Mouse (Mus musculus) heart, postnatal 14 days (tissue): ENCODE data around the gene Trdn. TPM values are rescaled to one million over a fixed set of nuclear protein-coding genes. Genes with fewer than 3 reads are reported as not detected.

Experiments
- DNase-seq, 2 experiments: peaks; one replicate each; pipeline ENCODE4 v3.0.0; 2021 to 2022
- intact Hi-C: fragments of 180-260 bp; cut with DNase I; formaldehyde crosslinking; loops from one replicate; pipeline ENCODE4 v1.15.1; 2025
- long read RNA-seq, 2 experiments: library from polyadenylated mRNA; stranded (forward); transcript quantifications; one replicate each; pipeline ENCODE4 v2.0.0; 2021
- total RNA-seq, 2 experiments: library from RNA; stranded (reverse); gene quantifications; 2 replicates each; pipeline ENCODE4 v1.2.3; 2021

Trdn gene
- total RNA-seq = 100 to 1,000 TPM; 328 to 341 TPM
- long read RNA-seq, experiment 1, full-length matches to known transcripts = 322 of 445 reads
- long read RNA-seq, experiment 1, partial matches to known transcripts = 43 of 445 reads
- long read RNA-seq, experiment 1, other reads (novel, unspliced or antisense) = 80 of 445 reads
- long read RNA-seq, experiment 2, full-length matches to known transcripts = 348 of 457 reads
- long read RNA-seq, experiment 2, partial matches to known transcripts = 42 of 457 reads
- long read RNA-seq, experiment 2, other reads (novel, unspliced or antisense) = 67 of 457 reads

DNA sequence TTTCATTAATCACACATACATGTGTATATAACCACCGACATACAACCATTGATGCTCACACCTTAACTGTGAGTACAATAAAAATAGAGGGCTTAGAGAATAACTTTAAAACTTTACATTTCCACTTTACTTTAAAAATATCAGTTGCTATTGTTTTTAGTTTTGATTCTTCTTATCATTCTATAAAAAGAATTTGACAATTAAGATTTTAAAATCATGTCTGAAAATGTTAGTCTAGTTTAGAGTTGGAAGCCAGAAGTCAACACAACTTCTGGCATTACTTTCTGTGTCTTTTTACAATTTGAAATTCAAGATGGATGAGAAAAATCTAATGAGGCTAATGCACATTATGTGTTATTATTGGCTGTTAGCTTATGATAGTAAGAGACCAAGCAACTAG, at the start of gene Trdn:
Gene Trdn (plus strand): TSS at position 301 of the 400 bp plus-strand sequence.
- DNase-seq = no peak
- intact Hi-C loops = no loop called here

GRCm38 (mm10) chr10:33060771-33061170, 19.6 kb upstream of the Trdn start:
- no peak for DNase-seq
- intact Hi-C loops = no loop called here

DNA sequence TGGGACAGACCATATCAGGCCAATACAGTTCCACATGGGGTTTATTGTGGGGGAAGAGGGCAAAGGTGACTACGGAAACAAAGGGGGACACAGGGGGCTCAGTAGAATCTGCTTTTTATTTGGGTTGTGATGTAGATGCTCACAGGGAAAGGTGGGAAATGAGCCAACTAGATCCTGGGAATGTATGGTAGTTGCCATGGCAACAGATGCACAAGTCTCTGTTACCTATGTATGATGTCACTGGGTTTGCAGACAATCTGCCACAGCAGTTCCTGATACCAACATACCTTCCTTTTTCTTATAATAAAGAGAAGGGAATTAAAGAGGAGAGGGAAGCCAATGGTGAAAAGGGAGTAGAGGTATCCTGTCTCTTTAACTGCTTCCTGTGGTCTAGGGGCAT, 14.8 kb upstream of the Trdn start:
- no peak for DNase-seq

DNA sequence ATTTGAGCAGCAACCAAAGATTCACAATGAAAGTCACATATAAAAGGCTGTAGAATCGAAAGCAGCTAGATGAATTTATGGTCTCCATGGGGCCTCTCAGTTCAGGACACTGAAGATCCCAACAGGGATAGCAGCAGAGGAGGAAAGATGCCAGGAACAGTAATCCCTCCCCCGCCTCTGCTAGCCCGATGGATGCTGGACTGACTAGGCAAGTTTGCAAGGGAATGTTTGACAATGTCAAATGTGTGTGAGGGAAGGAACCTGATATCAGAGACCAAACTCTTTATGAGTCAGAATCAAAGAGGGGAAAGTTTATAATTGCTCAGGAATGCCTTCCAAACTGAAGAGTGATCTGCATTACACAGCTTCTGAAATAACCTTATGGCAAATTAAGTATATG, 7.2 kb upstream of the Trdn start:
- no peak for DNase-seq
- intact Hi-C loops = loop anchor here (10.0 kb wide), 1 partner anchor 178 kb away; the partner anchor contains the start of gene Nkain2

More for the DNA sequence above, 14.8 kb upstream of the Trdn start:
- intact Hi-C loops = no loop called here

GRCm38 (mm10) chr10:33082151-33082844, 1.9 kb downstream of the Trdn start:
- intact Hi-C loops = no loop called here

DNA sequence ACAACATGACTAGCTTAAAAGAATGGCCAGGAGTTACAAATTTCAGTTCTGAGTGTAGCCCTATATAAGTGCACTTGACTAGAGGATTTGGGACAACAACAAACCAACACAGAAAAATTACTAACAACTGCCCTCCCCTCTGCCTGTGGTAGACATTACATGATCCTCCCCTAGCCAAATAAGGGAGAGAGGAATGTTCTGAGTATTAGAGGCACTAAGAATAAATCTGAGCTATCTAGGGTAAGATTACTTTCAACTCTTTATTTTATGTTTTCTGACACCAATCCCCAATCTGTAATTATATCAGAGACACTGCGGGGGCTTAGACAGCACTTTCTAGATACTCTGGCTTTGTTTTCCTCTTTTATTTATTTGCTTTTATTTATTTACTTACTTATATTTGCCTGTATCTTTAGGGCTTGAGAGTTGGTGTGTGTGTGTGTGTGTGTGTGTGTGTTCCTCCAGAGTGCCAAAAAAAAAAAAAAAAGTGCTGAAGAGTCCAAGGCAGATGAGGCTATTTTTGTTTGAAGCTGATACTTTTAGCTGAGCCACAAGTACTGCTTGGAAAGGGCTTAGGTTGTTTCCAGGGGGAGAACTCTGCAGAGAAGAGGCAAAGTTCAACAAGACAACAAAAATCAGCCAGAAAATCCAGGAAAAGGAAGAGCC, 2.7 kb downstream of the Trdn start:
- no peak for DNase-seq
- intact Hi-C loops = no loop called here

More at GRCm38 (mm10) chr10:33082151-33082844, 1.9 kb downstream of the Trdn start:
- DNase-seq = no peak

GRCm38 (mm10) chr10:33083627-33084158, 3.3 kb downstream of the Trdn start:
- intact Hi-C loops = no loop called here
- peak in 1 of 2 experiments; percentile 2 for DNase-seq

- intact Hi-C loops = no loop called here
Observed at GRCm38 (mm10) chr10:33088403-33088802, 8.0 kb downstream of the Trdn start.

GRCm38 (mm10) chr10:33092400-33092799, 12.0 kb downstream of the Trdn start:
- intact Hi-C loops = loop anchor here (10.0 kb wide), 1 partner anchor 82 kb away; no protein-coding TSS in a partner anchor
- DNase-seq = peak in 1 of 2 experiments; percentile 40

More at GRCm38 (mm10) chr10:33088403-33088802, 8.0 kb downstream of the Trdn start:
- DNase-seq = no peak

GRCm38 (mm10) chr10:33107942-33108341, 27.6 kb downstream of the Trdn start:
- intact Hi-C loops = no loop called here
- no peak for DNase-seq

DNA sequence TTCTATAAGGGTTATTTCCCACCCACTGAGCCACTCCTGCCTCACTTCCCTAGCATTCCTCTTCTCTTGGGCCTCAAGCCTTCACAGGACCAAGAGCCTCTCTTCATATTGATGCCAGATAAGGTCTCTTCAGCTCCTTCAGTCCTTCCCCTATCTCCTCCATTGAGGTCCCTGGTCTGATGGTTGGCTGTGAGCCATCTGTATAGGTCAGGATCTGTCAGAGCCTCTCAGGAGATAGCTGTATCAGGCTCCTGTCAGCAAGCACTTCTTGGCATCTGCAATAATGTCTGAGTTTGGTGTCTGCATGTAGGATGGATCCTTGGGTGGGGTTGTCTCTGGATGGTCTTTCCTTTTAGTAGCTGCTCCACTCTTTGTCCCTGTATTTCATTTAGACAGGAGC, 42.7 kb downstream of the Trdn start:
- DNase-seq = no peak
- intact Hi-C loops = no loop called here

GRCm38 (mm10) chr10:33144911-33145310, 64.6 kb downstream of the Trdn start:
- intact Hi-C loops = no loop called here
- DNase-seq = no peak

DNA sequence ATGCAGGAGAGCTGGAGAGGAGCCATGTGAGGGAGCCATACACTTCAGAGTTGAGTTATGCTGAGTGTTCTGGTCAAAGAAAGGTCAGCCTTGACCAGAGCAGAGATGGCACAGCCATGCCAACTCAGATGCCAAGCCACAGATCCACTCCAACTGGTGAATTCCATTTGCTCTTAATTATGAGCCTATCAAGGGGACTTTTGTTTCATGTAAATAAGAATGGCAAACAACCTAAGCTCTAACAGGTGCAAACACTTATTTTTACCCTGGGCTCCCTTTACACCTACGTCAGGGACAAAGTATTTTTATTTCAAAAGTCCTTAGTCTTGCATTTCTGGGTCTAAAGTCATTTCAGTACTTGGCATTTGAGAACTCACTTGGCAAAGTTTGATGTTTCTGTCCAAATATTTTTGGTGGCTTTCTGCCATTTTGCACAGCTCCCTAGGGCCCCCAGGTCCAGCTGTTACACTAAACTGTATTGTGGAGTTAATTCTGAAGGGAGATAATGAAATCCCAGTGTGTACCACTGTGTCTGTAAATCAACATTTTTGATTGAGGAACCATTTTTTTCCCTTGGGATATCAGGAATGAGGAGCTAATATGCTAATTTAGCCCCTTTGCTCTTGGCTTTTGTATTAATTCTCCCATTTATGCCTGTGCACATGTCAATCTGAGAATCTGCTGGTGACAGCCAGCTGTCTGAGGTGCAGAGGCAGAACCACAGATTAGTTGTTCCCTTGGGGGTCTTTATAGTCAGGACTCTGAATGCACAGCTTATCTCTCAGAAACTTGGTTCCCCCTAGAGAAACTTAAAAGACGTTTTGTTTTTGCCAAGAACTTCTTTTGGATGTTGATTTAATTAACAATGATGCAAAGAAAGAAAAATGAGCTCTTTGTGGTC, 99.6 kb downstream of the Trdn start:
- intact Hi-C loops = loop anchor here (10.0 kb wide), 1 partner anchor 85 kb away; no protein-coding TSS in a partner anchor
- DNase-seq = peak; percentile 47 to 65

DNA sequence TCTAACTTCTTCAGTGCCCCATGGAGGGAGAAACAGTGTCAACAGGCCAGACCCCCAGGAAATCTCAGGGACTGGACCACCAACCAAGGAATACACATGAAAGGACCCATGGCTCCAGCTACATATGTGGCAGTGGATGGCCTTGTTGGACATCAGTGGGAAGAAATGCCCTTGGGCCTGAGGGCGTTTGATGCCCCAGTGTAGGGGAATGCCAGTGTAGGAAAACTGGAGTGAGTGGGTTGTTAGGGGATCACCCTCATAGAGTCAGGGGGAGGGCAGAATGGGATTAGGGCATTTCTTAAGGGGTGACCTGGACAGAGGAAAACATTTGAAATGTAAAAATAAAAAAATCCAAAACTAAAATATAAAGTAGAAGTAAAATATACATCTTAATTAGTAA, 108.7 kb downstream of the Trdn start:
- intact Hi-C loops = no loop called here
- no peak for DNase-seq

- DNase-seq = no peak
- intact Hi-C loops = no loop called here
Observed at GRCm38 (mm10) chr10:33195919-33196318, 115.6 kb downstream of the Trdn start.

DNA sequence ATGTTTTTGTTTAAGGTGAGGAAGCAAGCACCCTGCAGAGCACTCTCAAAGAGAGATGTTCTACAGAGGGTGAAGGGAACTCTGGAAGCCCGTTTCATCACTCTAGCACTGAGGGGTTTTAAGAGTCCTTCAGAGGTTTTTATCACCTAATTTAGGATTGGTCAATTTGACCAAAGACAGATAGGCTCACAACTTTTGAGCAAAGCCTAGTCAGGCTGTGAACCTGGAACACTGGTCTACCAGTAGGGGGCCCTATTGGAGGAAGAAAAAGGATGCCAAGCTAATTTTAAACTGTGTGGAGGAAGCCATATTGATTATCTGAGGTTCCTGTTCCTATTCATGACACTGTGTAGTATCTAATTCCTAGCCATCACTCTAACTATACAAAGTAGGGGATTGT, 117.9 kb downstream of the Trdn start:
- intact Hi-C loops = no loop called here
- no peak for DNase-seq

DNA sequence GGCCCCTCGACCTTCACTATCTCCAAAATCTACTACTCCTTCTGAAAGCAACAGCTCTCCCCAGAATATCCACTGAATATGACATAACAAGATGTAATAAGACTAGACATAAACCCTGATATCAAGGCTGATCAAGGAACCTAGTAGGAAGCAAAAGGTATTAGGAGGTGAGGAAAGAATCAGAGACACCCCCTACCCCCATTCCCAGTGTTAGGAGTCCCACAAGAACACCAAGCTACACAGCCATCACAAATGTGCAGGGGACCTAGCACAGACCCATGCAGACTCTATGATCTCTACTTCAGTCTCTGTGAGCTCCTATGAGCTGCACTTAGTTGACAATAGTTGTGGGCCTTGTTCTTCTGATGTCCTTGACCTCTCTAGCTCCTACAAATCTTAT, 130.1 kb downstream of the Trdn start:
- intact Hi-C loops = loop anchor here (10.0 kb wide), 1 partner anchor 94 kb away; no protein-coding TSS in a partner anchor
- DNase-seq = no peak

DNA sequence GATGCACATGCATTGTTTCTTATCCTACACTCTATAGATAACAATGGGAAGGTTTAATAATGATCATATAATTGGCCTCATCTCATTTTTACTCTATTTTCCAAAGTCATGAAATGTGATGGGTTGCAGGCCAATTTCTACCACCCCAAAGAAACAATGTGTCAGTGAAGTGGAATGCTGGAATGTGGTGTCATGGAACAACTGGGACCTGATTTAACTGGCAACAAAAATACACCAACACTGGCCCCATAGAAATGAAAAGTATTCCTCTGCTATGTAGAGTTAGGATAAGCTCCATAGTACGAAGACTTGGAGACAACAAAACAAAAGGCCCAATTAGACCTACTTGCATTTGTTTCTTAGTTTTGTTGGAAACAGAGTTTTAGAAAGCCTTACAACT, 173.6 kb downstream of the Trdn start:
- peak in 1 of 2 experiments; percentile 14 for DNase-seq
- intact Hi-C loops = no loop called here

DNA sequence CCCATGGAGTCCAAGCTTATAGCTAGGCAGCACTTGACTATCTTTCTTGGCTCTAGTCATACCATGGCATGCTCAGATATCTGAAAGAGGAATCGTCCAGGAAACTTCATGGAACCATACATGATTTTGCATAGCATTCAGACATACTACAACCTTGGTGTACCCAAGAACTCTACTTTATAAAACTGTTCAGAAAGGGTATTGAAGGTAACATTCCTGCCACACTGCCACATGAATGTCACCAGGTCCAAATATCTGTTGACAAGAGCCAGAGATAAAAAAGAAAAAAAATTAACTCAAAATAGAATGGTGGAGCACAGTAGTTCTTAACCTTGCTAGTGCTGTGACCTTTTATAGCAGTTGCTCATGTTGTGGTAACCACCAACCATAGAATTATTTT, 175.8 kb downstream of the Trdn start:
- intact Hi-C loops = no loop called here
- no peak for DNase-seq

DNA sequence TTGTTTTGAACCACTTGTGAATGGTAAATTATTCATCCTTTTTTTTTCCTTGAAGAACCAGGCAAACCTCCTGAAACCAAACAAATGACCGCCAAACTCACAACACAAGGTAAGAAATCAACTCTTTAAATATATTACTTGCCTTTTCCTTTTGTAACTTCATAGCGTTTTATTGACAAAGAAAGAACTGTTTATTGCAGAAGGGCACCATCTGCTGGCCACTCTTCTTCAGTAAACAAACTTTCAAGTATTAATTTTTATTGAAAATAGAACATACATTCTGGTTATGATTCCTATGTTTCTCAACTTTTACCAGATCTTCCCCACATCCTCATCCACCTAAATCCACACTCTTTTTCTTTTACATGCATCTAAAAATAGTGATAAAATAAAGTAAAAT, 224.6 kb downstream of the Trdn start:
- peak; percentile 6 to 44 for DNase-seq
- intact Hi-C loops = loop anchor here (10.0 kb wide), 2 partner anchors 90 to 600 kb away; no protein-coding TSS in a partner anchor
